Comparison of ENCODE assay signal across 19 mouse cellular contexts in genomic region chr1:133969427-133969826, GRCm38 (mm10).
"Had no signal": no experiment of that assay in that cellular context is flagged by ENCODE, and none has a peak within 500 bp of the region (broad histone marks: within the 10 kb centered on the region; RNA-seq: fewer than 3 reads in every experiment).

No protein-coding gene starts in this region.

- H3K4me1 ChIP-seq: midbrain, embryonic 15.5 days had no signal

- H3K9me3 ChIP-seq: limb, embryonic 12.5 days; limb, embryonic 15.5 days; midbrain, embryonic 12.5 days; midbrain, embryonic 15.5 days; neural tube, embryonic 13.5 days; stomach, embryonic 15.5 days had no signal

- H3K4me2 ChIP-seq: limb, embryonic 12.5 days; limb, embryonic 15.5 days; liver, embryonic 11.5 days; midbrain, embryonic 12.5 days; midbrain, embryonic 15.5 days; neural tube, embryonic 13.5 days; stomach, embryonic 15.5 days had no signal

- H3K4me3 ChIP-seq: limb, embryonic 12.5 days; limb, embryonic 15.5 days; midbrain, embryonic 12.5 days; midbrain, embryonic 15.5 days; myocyte; neural tube, embryonic 13.5 days; stomach, embryonic 15.5 days had no signal

- H3K27ac ChIP-seq: limb, embryonic 12.5 days; limb, embryonic 15.5 days; liver, embryonic 14.5 days; midbrain, embryonic 12.5 days; midbrain, embryonic 15.5 days; neural tube, embryonic 13.5 days; stomach, embryonic 15.5 days had no signal

- DNase-seq: kidney, postnatal 4 days; left cerebral cortex, postnatal 4 days; liver, postnatal 0 days; lung, postnatal 36 days; retina, postnatal 1 day; right cerebral cortex, postnatal 25 days; spleen, adult 18-20 months; thymus, adult 2 months; thymus, postnatal 14 days; thymus, postnatal 4 days had no signal

- H3K27me3 ChIP-seq: limb, embryonic 15.5 days; midbrain, embryonic 12.5 days; midbrain, embryonic 15.5 days; neural tube, embryonic 13.5 days; stomach, embryonic 15.5 days had no signal

- ATAC-seq: liver, postnatal 0 days; midbrain, embryonic 15.5 days had no signal

- H3K36me3 ChIP-seq: limb, embryonic 12.5 days; limb, embryonic 15.5 days; midbrain, embryonic 12.5 days; midbrain, embryonic 15.5 days; neural tube, embryonic 13.5 days; stomach, embryonic 15.5 days had no signal

- H3K9ac ChIP-seq: limb, embryonic 12.5 days; limb, embryonic 15.5 days; liver, embryonic 14.5 days; liver, postnatal 0 days; midbrain, embryonic 12.5 days; midbrain, embryonic 15.5 days; neural tube, embryonic 13.5 days; stomach, embryonic 15.5 days had no signal
